In the genomic region with DNA sequence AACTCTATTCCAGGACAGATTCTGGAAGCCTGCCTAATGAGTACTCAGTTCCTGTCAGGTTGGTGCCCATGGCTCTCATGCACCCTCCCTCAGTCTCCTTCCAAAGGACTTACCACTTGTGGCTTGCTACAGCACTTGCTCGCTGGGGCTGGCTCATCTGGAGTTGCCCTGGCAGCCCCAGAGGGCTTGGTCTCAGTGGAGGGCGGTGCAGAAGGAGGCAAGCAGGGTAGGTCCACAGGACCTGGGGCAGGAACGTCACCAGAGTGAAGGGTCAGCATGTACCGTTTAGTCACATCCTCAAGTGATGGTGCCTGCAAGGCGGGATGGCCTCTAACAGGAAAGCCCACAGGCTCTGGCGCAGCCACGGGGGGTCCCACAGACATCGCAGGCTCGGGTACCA, we compare ENCODE assay signal across 7 mouse cellular contexts. TPM values are rescaled to one million over a fixed set of nuclear protein-coding genes. Genes with fewer than 3 reads are reported as not detected.
DNase-seq lines count a peak whose midpoint lies in the region; ATAC-seq and TF ChIP-seq lines count a peak whose summit lies in the region.

No protein-coding gene starts in this region.

- no peak for DNase-seq in lung, embryonic 14.5 days
- no peak for DNase-seq in lung, postnatal 14 days
- DNase-seq in hindbrain, embryonic 14.5 days (ENCODE audit: low spot score) = no peak
- no peak for DNase-seq in thymus, postnatal 25 days
- DNase-seq in left cerebral cortex, postnatal 4 days = no peak
- no peak for DNase-seq in embryo, embryonic 11 days

- peak overlapping the region; percentile 75 for H3K4me3 ChIP-seq in lung, embryonic 14.5 days (ENCODE audit: low read depth, low read length)
- H3K4me3 ChIP-seq in hindbrain, embryonic 14.5 days (replicated peaks; ENCODE audit: low read length) = peak overlapping the region; percentile 11; the same call in 1 of the 2 replicates
- H3K4me3 ChIP-seq in liver, embryonic 15.5 days (replicated peaks) = peak overlapping the region; percentile 21

- peak overlapping the region; percentile 87 for H3K4me2 ChIP-seq in lung, embryonic 14.5 days
- H3K4me2 ChIP-seq in hindbrain, embryonic 14.5 days (replicated peaks) = peak overlapping the region; percentile 74
- peak overlapping the region; percentile 16 for H3K4me2 ChIP-seq in liver, embryonic 15.5 days

- no peak for TF ChIP-seq CTCF in lung, embryonic 14.5 days (IDR thresholded peaks at IDR 0.05; ENCODE audit: low read depth)

- H3K9ac ChIP-seq in lung, embryonic 14.5 days = peak overlapping the region; percentile 97
- no peak overlapping the region for H3K9ac ChIP-seq in hindbrain, embryonic 14.5 days
- H3K9ac ChIP-seq in liver, embryonic 15.5 days = no peak overlapping the region

- H3K27ac ChIP-seq in lung, embryonic 14.5 days (ENCODE audit: low read depth) = no peak overlapping the region
- H3K27ac ChIP-seq in hindbrain, embryonic 14.5 days = no peak overlapping the region
- no peak overlapping the region for H3K27ac ChIP-seq in liver, embryonic 15.5 days (replicated peaks)

- peaks cover 42% of the 10 kb centered on the region for H3K4me1 ChIP-seq in lung, embryonic 14.5 days (ENCODE audit: insufficient read depth)
- H3K4me1 ChIP-seq in hindbrain, embryonic 14.5 days (replicated peaks; ENCODE audit: control insufficient read depth, insufficient read depth, low read length) = peaks cover 30% of the 10 kb centered on the region
- peaks cover 39% of the 10 kb centered on the region for H3K4me1 ChIP-seq in liver, embryonic 15.5 days (replicated peaks)

- H3K36me3 ChIP-seq in lung, embryonic 14.5 days (ENCODE audit: insufficient read depth) = peaks cover 39% of the 10 kb centered on the region
- H3K36me3 ChIP-seq in hindbrain, embryonic 14.5 days (replicated peaks; ENCODE audit: control insufficient read depth, insufficient read depth) = no peaks in the 10 kb centered on the region
- no peaks in the 10 kb centered on the region for H3K36me3 ChIP-seq in liver, embryonic 15.5 days (replicated peaks)

- no peaks in the 10 kb centered on the region for H3K27me3 ChIP-seq in lung, embryonic 14.5 days (ENCODE audit: insufficient read depth, low read length)
- peaks cover 35% of the 10 kb centered on the region for H3K27me3 ChIP-seq in hindbrain, embryonic 14.5 days (ENCODE audit: control insufficient read depth, insufficient read depth, low read length)
- peaks cover 87% of the 10 kb centered on the region for H3K27me3 ChIP-seq in liver, embryonic 15.5 days

- ATAC-seq in lung, embryonic 14.5 days (ENCODE audit: insufficient read depth) = no peak
- ATAC-seq in hindbrain, embryonic 14.5 days (ENCODE audit: low FRiP score) = no peak
- ATAC-seq in liver, embryonic 15.5 days (ENCODE audit: insufficient read depth) = no peak

- intact Hi-C loops in left cerebral cortex, postnatal 4 days (cut with DNase I) = loop anchor here (10.0 kb wide), 1 partner anchor 446 kb away; no protein-coding TSS in a partner anchor

- 15% methylated on average over 9 of the region's 9 CpGs for WGBS in lung, embryonic 14.5 days
- 63% methylated on average over 9 of the region's 9 CpGs for WGBS in hindbrain, embryonic 14.5 days
- WGBS in liver, embryonic 15.5 days (ENCODE audit: insufficient replicate concordance) = 61% methylated on average over 9 of the region's 9 CpGs

- H3K9me3 ChIP-seq in lung, embryonic 14.5 days (ENCODE audit: low read depth, low read length) = no peaks in the 10 kb centered on the region
- no peaks in the 10 kb centered on the region for H3K9me3 ChIP-seq in hindbrain, embryonic 14.5 days (ENCODE audit: control insufficient read depth, low read length)
- H3K9me3 ChIP-seq in liver, embryonic 15.5 days (replicated peaks) = no peaks in the 10 kb centered on the region

RNA-seq across cellular contexts. Expression of gene Arhgef17, which starts 3.5 kb away (rescaled TPM):
- polyA plus RNA-seq in lung, embryonic 14.5 days (2014; fragmentation: Nextera tagmentation; extraction: Ambion mirVana) = 18.5 and 22.5 TPM in 2 replicates
- 15.5 and 19.5 TPM in 2 replicates for polyA plus RNA-seq in hindbrain, embryonic 14.5 days (2014; fragmentation: Nextera tagmentation; extraction: Ambion mirVana)
- 0.76 and 1.0 TPM in 2 replicates for polyA plus RNA-seq in liver, embryonic 15.5 days (2015; fragmentation: Nextera tagmentation; extraction: Ambion mirVana)
- 10 to 100 TPM; 44.2 to 45.3 TPM for total RNA-seq in left cerebral cortex, postnatal 4 days (2021)

RNA-seq across cellular contexts. Expression of gene P2ry6, which starts 46.0 kb away (rescaled TPM):
- 9.4 and 10.9 TPM in 2 replicates for polyA plus RNA-seq in lung, embryonic 14.5 days (2014; fragmentation: Nextera tagmentation; extraction: Ambion mirVana)
- polyA plus RNA-seq in hindbrain, embryonic 14.5 days (2014; fragmentation: Nextera tagmentation; extraction: Ambion mirVana) = 2.6 and 3.5 TPM in 2 replicates
- polyA plus RNA-seq in liver, embryonic 15.5 days (2015; fragmentation: Nextera tagmentation; extraction: Ambion mirVana) = 4.1 and 5.0 TPM in 2 replicates
- 1 to 10 TPM; 2.0 to 2.5 TPM for total RNA-seq in left cerebral cortex, postnatal 4 days (2021)

Comparison
In these comparisons a context has a peak if more than half of its experiments do, and no peak if none do; other contexts are left out.
1. H3K4me2 ChIP-seq: peak in every context shown above with its lines; median percentile 87 in lung, embryonic 14.5 days; 74 in hindbrain, embryonic 14.5 days; 16 in liver, embryonic 15.5 days.
2. H3K4me3 ChIP-seq: peak in every context shown above with its lines; median percentile 75 in lung, embryonic 14.5 days; 21 in liver, embryonic 15.5 days; 11 in hindbrain, embryonic 14.5 days.